Mouse (Mus musculus) layer of hippocampus, postnatal 36 days (tissue): ENCODE data around the gene Asxl1. TPM values are rescaled to one million over a fixed set of nuclear protein-coding genes. Genes with fewer than 3 reads are reported as not detected.
"Not testable (repeated sequence)": the region's sequence is repeated elsewhere in the genome, so short reads cannot be mapped to it uniquely, and the experiment has no call there.

Experiments used
- DNase-seq, 2 experiments: peaks; one replicate each; pipeline ENCODE4 v3.0.0; 2022
- total RNA-seq, 2 experiments: library from RNA; stranded (reverse); gene quantifications; 2 replicates each; pipeline ENCODE4 v1.2.3; 2021

Gene Asxl1
- total RNA-seq, 2 experiments from 2014 or later, result 32.1 to 32.6 TPM

- no peak for DNase-seq
These were observed 567 bp upstream of the Asxl1 start for GRCm38 (mm10) chr2:153345071-153345453.

GRCm38 (mm10) chr2:153346221-153347182 lies 873 bp downstream of the Asxl1 start:
- DNase-seq, result peak in 1 of 2 experiments; percentile 31

- no peak for DNase-seq
These were observed 1.7 kb downstream of the Asxl1 start for GRCm38 (mm10) chr2:153347183-153347781.

GRCm38 (mm10) chr2:153348100-153348831 lies 2.6 kb downstream of the Asxl1 start:
- DNase-seq, result no peak

- no peak for DNase-seq
These were observed 5.0 kb downstream of the Asxl1 start for GRCm38 (mm10) chr2:153350552-153351181.

GRCm38 (mm10) chr2:153354648-153355047 lies 9.0 kb downstream of the Asxl1 start:
- DNase-seq, result no peak

- no peak for DNase-seq
These were observed 11.2 kb downstream of the Asxl1 start for GRCm38 (mm10) chr2:153356784-153357183.

- DNase-seq, result no peak
These were observed 15.6 kb downstream of the Asxl1 start for GRCm38 (mm10) chr2:153361101-153361710.

- not testable (repeated sequence) for DNase-seq
These were observed 18.9 kb downstream of the Asxl1 start for GRCm38 (mm10) chr2:153364531-153364930.

- no peak for DNase-seq
These were observed 25.2 kb downstream of the Asxl1 start for GRCm38 (mm10) chr2:153370871-153371270.

- no peak for DNase-seq
These were observed 29.8 kb downstream of the Asxl1 start for GRCm38 (mm10) chr2:153375380-153375779.

- no peak for DNase-seq
These were observed 34.9 kb downstream of the Asxl1 start for GRCm38 (mm10) chr2:153380479-153380878.

- no peak for DNase-seq
These were observed 44.2 kb downstream of the Asxl1 start for GRCm38 (mm10) chr2:153389831-153390230.

- DNase-seq, result no peak
These were observed 47.4 kb downstream of the Asxl1 start for GRCm38 (mm10) chr2:153393045-153393444.

GRCm38 (mm10) chr2:153397790-153398515 lies 52.3 kb downstream of the Asxl1 start:
- DNase-seq, result no peak

- DNase-seq, result no peak
These were observed 53.5 kb downstream of the Asxl1 start for GRCm38 (mm10) chr2:153399166-153399565.

GRCm38 (mm10) chr2:153404062-153404461 lies 58.4 kb downstream of the Asxl1 start:
- DNase-seq, result no peak

GRCm38 (mm10) chr2:153404882-153405281 lies 59.3 kb downstream of the Asxl1 start:
- DNase-seq, result no peak

GRCm38 (mm10) chr2:153406882-153407281 lies 61.3 kb downstream of the Asxl1 start:
- DNase-seq, result no peak

GRCm38 (mm10) chr2:153408971-153409370 lies 63.3 kb downstream of the Asxl1 start:
- no peak for DNase-seq

GRCm38 (mm10) chr2:153411557-153411956 lies 65.9 kb downstream of the Asxl1 start:
- DNase-seq, result no peak
